Mouse (Mus musculus) small intestine, adult 2 months (tissue): ENCODE results near the gene Efnb3.
"Not testable (repeated sequence)": the region's sequence is repeated elsewhere in the genome, so short reads cannot be mapped to it uniquely, and the experiment has no call there.

ENCODE experiments used
- CTCF ChIP-seq: fragments of 200-500 bp; IDR thresholded peaks from 2 replicates; pipeline ENCODE4 v1.5.1; 2012; ENCODE audit warnings: low read depth, mild to moderate bottlenecking, control low read depth, inconsistent platforms, low read length, moderate library complexity, mixed read lengths; ENCODE audit not compliant: insufficient replicate concordance, insufficient read length; ENCODE audit errors: extremely low read depth
- POLR2A ChIP-seq: fragments of 200-500 bp; IDR thresholded peaks from 2 replicates; pipeline ENCODE4 v1.6.1; 2012; ENCODE audit warnings: low read depth, mild to moderate bottlenecking, control low read depth, inconsistent platforms, low read length, moderate library complexity

- not testable (repeated sequence) for TF ChIP-seq CTCF, POLR2A
These were observed 18.3 kb downstream of the Efnb3 start for GRCm38 (mm10) chr11:69541741-69542140.
